Mouse (Mus musculus) liver, postnatal 0 days (tissue): Measurements from ENCODE around the gene Nop2. TPM values are rescaled to one million over a fixed set of nuclear protein-coding genes. Genes with fewer than 3 reads are reported as not detected.
A peak's percentile ranks its signal among the peaks of the same experiment; 100 is the strongest.

Experiments used
- ATAC-seq: fragments of 200-750 bp; cut with Nextera tagmentation; 2 replicates; pipeline ENCODE4 v1.8.0; 2017; ENCODE audit warnings: mild to moderate bottlenecking, moderate library complexity
- DNase-seq: peaks from one replicate; pipeline ENCODE4 v3.0.0-alpha.2; 2016
- H3K27ac ChIP-seq: fragments of 300-500 bp; sonication (generic); 2 replicates; pipeline ENCODE4 v1.5.1; 2014; ENCODE audit warnings: antibody characterized with exemption, moderate library complexity, mild to moderate bottlenecking, low read depth
- H3K27me3 ChIP-seq: fragments of 300-500 bp; sonication (generic); 2 replicates; pipeline ENCODE4 v1.6.1; 2014; ENCODE audit warnings: low read length, control low read depth, mixed read lengths; ENCODE audit not compliant: insufficient read depth
- H3K36me3 ChIP-seq: fragments of 300-500 bp; sonication (generic); replicated peaks from 2 replicates; pipeline ENCODE4 v1.6.1; 2014; ENCODE audit warnings: mild to moderate bottlenecking, control low read depth, low read length, moderate library complexity, mixed read lengths; ENCODE audit not compliant: insufficient read depth
- H3K4me1 ChIP-seq: fragments of 300-500 bp; sonication (generic); 2 replicates; pipeline ENCODE4 v1.6.1; 2014; ENCODE audit warnings: antibody characterized with exemption, mild to moderate bottlenecking, control low read depth; ENCODE audit not compliant: insufficient read depth
- H3K4me2 ChIP-seq: fragments of 300-500 bp; sonication (generic); 2 replicates; pipeline ENCODE4 v1.6.1; 2014; ENCODE audit warnings: low read depth, mild to moderate bottlenecking, low read length, moderate library complexity, mixed read lengths
- H3K4me3 ChIP-seq: fragments of 300-500 bp; sonication (generic); 2 replicates; pipeline ENCODE4 v1.5.1; 2014; ENCODE audit warnings: low read depth, low read length
- H3K9ac ChIP-seq: fragments of 300-500 bp; sonication (generic); replicated peaks from 2 replicates; pipeline ENCODE4 v1.6.1; 2014; ENCODE audit warnings: mild to moderate bottlenecking, moderate library complexity
- H3K9me3 ChIP-seq: fragments of 300-500 bp; sonication (generic); 2 replicates; pipeline ENCODE4 v1.6.1; 2016; ENCODE audit warnings: mild to moderate bottlenecking, control low read depth, low read length, mixed read lengths
- CTCF ChIP-seq: sonication (generic); IDR thresholded peaks from 2 replicates; pipeline ENCODE4 v1.5.1; 2016; ENCODE audit warnings: antibody characterized with exemption, low read depth
- EP300 ChIP-seq: IDR thresholded peaks from 2 replicates; pipeline ENCODE4 v1.6.1; 2016; ENCODE audit warnings: antibody characterized with exemption, low read depth, mild to moderate bottlenecking
- WGBS: fragments of 180-500 bp; shearing (Covaris S2); extraction: QIAGEN DNeasy Blood & Tissue Kit; methylation state at CpG from one replicate; pipeline ENCODE4 v1.1.7; 2014; ENCODE audit not compliant: insufficient replicate concordance; 5-methylcytosine and 5-hydroxymethylcytosine counted together
- polyA plus RNA-seq: library from polyadenylated mRNA; unstranded; fragments of >200 nt; fragmentation: Nextera tagmentation; extraction: Ambion mirVana; gene quantifications from 2 replicates; pipeline ENCODE4 v1.2.1, GENCODE M21; 2015

Gene Nop2
- polyA plus RNA-seq, 1 experiment from 2014 or later: 23.2 TPM

- WGBS: 74% methylated on average over 10 of the region's 10 CpGs
- ATAC-seq: no peak
- no peak overlapping the region for H3K4me2 ChIP-seq
- H3K27me3 ChIP-seq: no peaks in the 10 kb centered on the region
- H3K4me1 ChIP-seq: peaks cover 31% of the 10 kb centered on the region
- TF ChIP-seq EP300 (no peak), CTCF (no peak)
- no peak overlapping the region for H3K27ac ChIP-seq
- peaks cover 15% of the 10 kb centered on the region for H3K36me3 ChIP-seq
- no peak overlapping the region for H3K4me3 ChIP-seq
- H3K9ac ChIP-seq: no peak overlapping the region
- DNase-seq: no peak
- no peaks in the 10 kb centered on the region for H3K9me3 ChIP-seq
Measured at GRCm38 (mm10) chr6:125147329-125147728, 15.6 kb downstream of the Nop2 start.

- DNase-seq: no peak
- Histone ChIP-seq H3K36me3 (peaks cover 18% of the 10 kb centered on the region), H3K27ac (peak overlapping the region; percentile 36), H3K27me3 (no peaks in the 10 kb centered on the region), H3K4me2 (peak overlapping the region; percentile 29; the same call in 1 of the 2 replicates), H3K9me3 (no peaks in the 10 kb centered on the region), H3K9ac (no peak overlapping the region), H3K4me3 (no peak overlapping the region), H3K4me1 (peaks cover 35% of the 10 kb centered on the region)
- WGBS: 55% methylated on average over 18 of the region's 18 CpGs
- TF ChIP-seq EP300: no peak
- no peak for TF ChIP-seq CTCF
- no peak for ATAC-seq
Measured at GRCm38 (mm10) chr6:125148251-125148925, 16.7 kb downstream of the Nop2 start.

GRCm38 (mm10) chr6:125148926-125149568 lies 17.3 kb downstream of the Nop2 start:
- ATAC-seq (no peak), DNase-seq (no peak)
- H3K9me3 ChIP-seq: no peaks in the 10 kb centered on the region
- no peak overlapping the region for H3K4me3 ChIP-seq
- TF ChIP-seq EP300 (no peak), CTCF (no peak)
- H3K36me3 ChIP-seq: peaks cover 23% of the 10 kb centered on the region
- H3K27me3 ChIP-seq: no peaks in the 10 kb centered on the region
- peaks cover 35% of the 10 kb centered on the region for H3K4me1 ChIP-seq
- H3K9ac ChIP-seq: 0 out of 2 replicates have a peak overlapping the region, but pooled peaks have one; percentile 26
- H3K27ac ChIP-seq: peak overlapping the region; percentile 36; the same call in 1 of the 2 replicates
- WGBS: 62% methylated on average over 16 of the region's 16 CpGs
- H3K4me2 ChIP-seq: peak overlapping the region; percentile 29; the same call in 1 of the 2 replicates

GRCm38 (mm10) chr6:125149569-125149950 lies 17.9 kb downstream of the Nop2 start:
- Histone ChIP-seq H3K36me3 (peaks cover 20% of the 10 kb centered on the region), H3K27ac (no peak overlapping the region), H3K27me3 (no peaks in the 10 kb centered on the region), H3K4me3 (no peak overlapping the region), H3K4me2 (no peak overlapping the region), H3K9me3 (no peaks in the 10 kb centered on the region), H3K4me1 (peaks cover 35% of the 10 kb centered on the region), H3K9ac (no peak overlapping the region)
- TF ChIP-seq EP300 (no peak), CTCF (no peak)
- ATAC-seq (no peak), DNase-seq (no peak)
- 71% methylated on average over 7 of the region's 7 CpGs for WGBS

- Histone ChIP-seq H3K36me3 (peaks cover 20% of the 10 kb centered on the region), H3K4me2 (peak overlapping the region; percentile 3; the same call in 1 of the 2 replicates), H3K27ac (no peak overlapping the region)
Measured at GRCm38 (mm10) chr6:125152212-125153017, 20.7 kb downstream of the Nop2 start.

GRCm38 (mm10) chr6:125153018-125153389 lies 21.3 kb downstream of the Nop2 start:
- 56% methylated on average over 5 of the region's 5 CpGs for WGBS
- Histone ChIP-seq H3K36me3 (peaks cover 20% of the 10 kb centered on the region), H3K9me3 (no peaks in the 10 kb centered on the region), H3K27me3 (no peaks in the 10 kb centered on the region), H3K4me3 (no peak overlapping the region), H3K27ac (no peak overlapping the region), H3K9ac (no peak overlapping the region), H3K4me2 (no peak overlapping the region), H3K4me1 (peaks cover 14% of the 10 kb centered on the region)
- ATAC-seq: no peak
- no peak for TF ChIP-seq CTCF
- no peak for TF ChIP-seq EP300
- DNase-seq: no peak

More at GRCm38 (mm10) chr6:125152212-125153017, 20.7 kb downstream of the Nop2 start:
- no peak overlapping the region for H3K9ac ChIP-seq
- H3K27me3 ChIP-seq: no peaks in the 10 kb centered on the region
- TF ChIP-seq EP300 (no peak), CTCF (no peak)
- no peak overlapping the region for H3K4me3 ChIP-seq
- no peaks in the 10 kb centered on the region for H3K9me3 ChIP-seq
- ATAC-seq (peak; percentile 41), DNase-seq (no peak)
- WGBS: 46% methylated on average over 22 of the region's 22 CpGs
- H3K4me1 ChIP-seq: peaks cover 16% of the 10 kb centered on the region
